Mouse (Mus musculus): ENCODE measurements around the gene Rab10.
A peak's percentile ranks its signal among the peaks of the same experiment; 100 is the strongest.

The Rab10 gene

GRCm38 (mm10) chr12:3236163-3236641 lies 73.6 kb downstream of the Rab10 start:
- DNase-seq (ENCODE audit: low read depth) = no peak

- DNase-seq (ENCODE audit: low read depth) = peak; percentile 98
Observed at GRCm38 (mm10) chr12:3235646-3236161, 74.1 kb downstream of the Rab10 start.

GRCm38 (mm10) chr12:3235124-3235631 lies 74.6 kb downstream of the Rab10 start:
- peak; percentile 96 for DNase-seq (ENCODE audit: low read depth)

GRCm38 (mm10) chr12:3234061-3234460 lies 75.7 kb downstream of the Rab10 start:
- DNase-seq (ENCODE audit: low read depth) = no peak

GRCm38 (mm10) chr12:3223352-3223751 lies 86.4 kb downstream of the Rab10 start:
- DNase-seq (ENCODE audit: low read depth) = no peak

GRCm38 (mm10) chr12:3210181-3210580 lies 99.6 kb downstream of the Rab10 start:
- DNase-seq (ENCODE audit: low read depth) = no peak

GRCm38 (mm10) chr12:3209163-3209562 lies 100.6 kb downstream of the Rab10 start:
- no peak for DNase-seq (ENCODE audit: low read depth)
